Mouse (Mus musculus) layer of hippocampus, adult 9-11 months (tissue): ENCODE data around the gene AC153137.1.
A peak's percentile ranks its signal among the peaks of the same experiment; 100 is the strongest.
"Not testable (repeated sequence)": the region's sequence is repeated elsewhere in the genome, so short reads cannot be mapped to it uniquely, and the experiment has no call there.

Source experiments
- DNase-seq: peaks from one replicate; pipeline ENCODE4 v3.0.0; 2022

The AC153137.1 gene

DNA sequence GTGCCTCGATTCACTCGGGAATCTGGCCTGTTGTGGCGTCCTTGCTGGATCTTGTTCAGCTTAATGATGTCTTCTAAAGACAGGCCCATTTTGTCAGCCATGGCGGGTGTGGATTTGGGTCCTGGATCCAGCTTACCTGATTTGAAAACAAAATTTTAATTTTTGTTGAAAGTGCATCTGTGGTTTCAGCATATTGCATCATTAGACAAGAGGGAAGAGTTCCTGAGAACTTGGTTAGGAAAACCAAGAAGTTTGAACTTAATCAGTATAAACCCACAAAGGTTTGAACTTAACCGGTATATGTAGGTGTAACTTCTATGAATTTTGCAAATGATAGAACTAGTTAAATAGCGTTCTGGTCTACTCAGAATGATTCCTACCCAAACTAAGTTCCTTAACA lies at the start of gene AC153137.1:
Gene AC153137.1 (minus strand): TSS at position 101 of the 400 bp plus-strand sequence.
- not testable (repeated sequence) for DNase-seq

- no peak for DNase-seq
Measured at GRCm38 (mm10) chr1:31023173-31023572, 45.4 kb upstream of the AC153137.1 start.

- DNase-seq, result no peak
Measured at GRCm38 (mm10) chr1:31019283-31019682, 41.5 kb upstream of the AC153137.1 start.

GRCm38 (mm10) chr1:31017377-31017776 lies 39.6 kb upstream of the AC153137.1 start:
- DNase-seq, result no peak

- DNase-seq, result no peak
Measured at GRCm38 (mm10) chr1:31016068-31016467, 38.3 kb upstream of the AC153137.1 start.

GRCm38 (mm10) chr1:31015261-31015660 lies 37.5 kb upstream of the AC153137.1 start:
- no peak for DNase-seq

DNA sequence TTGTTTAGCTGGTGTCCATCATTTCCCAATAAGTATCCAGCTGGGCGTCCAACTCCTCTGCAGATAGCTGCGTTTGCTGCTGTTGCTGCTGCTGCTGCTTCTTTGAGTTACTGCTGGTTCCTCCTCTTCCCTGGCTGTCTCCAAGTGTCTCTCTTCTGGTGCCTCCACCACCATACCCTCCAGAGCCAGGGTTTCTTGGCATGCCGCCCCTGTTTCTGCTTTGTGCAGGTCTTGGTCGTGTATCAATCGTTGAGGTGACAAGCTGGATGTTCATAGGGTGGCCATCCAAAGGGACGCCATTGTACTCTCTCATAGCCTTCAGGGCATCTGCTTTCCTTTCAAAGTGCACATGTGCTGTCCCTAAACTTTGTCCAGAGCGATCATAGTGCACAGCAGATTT lies 529 bp downstream of the AC153137.1 start:
- DNase-seq, result not testable (repeated sequence)

DNA sequence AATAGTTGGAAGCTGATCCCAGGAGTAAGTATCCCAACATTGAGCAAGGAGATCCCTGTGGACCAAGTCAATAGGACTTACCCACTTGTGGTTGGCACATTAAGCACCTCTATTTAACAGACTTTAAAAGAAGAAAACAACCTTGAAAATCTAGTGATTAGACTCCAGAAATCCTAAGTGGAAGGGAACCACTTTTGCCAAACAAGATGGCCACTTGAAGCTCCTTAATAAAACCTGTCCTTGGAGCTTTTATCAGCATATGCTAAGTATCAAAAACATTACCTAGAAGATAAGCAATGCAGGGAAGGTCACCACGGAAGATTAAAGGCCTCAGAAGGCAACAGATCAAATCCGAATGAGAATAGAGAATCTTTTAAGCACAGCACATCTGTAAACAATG lies 26.0 kb downstream of the AC153137.1 start:
- DNase-seq, result no peak

DNA sequence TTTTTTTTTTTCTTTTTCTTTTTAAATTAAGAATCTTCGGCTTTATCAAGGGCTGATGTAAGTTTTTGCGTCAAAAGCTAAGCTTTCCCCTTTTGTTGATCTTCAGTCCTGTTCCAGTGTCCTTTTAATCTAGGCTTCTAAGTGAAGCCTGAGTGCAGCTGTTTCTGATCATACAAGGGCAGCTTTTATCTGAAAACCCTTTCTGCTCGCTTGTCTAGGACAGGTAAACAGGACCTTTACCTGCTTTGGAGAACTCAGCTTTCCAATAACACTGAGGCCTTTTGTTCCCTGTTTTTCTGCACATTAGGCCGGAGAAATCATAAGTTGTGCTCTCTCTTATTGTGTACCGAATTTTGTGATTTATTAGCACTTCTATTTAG lies 27.3 kb downstream of the AC153137.1 start:
- DNase-seq, result no peak

DNA sequence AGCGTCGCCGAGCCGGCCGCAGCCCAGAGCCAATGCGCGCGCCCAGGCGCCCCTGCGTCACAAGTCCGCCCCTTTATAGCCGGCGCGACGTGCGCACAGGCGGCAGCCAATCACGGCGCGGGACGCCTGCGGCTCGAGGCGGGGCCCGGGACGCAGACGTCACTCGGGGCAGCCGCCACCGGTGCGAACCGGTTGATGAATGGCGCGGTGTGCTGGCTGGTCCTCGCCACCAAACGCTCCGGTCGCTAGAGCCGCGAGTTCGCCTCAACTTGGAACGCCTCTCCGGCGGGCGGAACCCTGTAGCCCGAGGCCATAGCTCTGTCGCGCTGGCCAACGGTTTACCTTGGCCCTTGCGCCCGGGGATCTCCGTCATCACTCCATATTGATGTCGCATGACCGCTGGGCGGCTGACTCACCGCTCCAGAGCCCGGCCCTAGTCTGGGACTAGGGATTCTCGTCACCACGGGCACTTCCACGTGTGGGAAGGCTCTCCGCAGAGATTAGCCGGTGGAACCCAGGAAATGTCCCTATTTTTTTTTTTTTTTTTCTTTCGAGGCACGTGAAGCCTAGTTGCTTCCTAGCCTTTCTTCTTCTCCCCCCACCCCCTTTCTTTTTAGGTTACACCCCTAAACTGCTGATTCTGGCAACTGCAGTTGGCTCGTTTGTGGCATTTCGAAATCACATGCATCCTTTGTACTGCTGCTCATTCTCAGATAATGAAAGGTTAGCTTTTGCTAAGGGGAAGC lies 27.9 kb downstream of the AC153137.1 start:
- DNase-seq, result peak; percentile 97

DNA sequence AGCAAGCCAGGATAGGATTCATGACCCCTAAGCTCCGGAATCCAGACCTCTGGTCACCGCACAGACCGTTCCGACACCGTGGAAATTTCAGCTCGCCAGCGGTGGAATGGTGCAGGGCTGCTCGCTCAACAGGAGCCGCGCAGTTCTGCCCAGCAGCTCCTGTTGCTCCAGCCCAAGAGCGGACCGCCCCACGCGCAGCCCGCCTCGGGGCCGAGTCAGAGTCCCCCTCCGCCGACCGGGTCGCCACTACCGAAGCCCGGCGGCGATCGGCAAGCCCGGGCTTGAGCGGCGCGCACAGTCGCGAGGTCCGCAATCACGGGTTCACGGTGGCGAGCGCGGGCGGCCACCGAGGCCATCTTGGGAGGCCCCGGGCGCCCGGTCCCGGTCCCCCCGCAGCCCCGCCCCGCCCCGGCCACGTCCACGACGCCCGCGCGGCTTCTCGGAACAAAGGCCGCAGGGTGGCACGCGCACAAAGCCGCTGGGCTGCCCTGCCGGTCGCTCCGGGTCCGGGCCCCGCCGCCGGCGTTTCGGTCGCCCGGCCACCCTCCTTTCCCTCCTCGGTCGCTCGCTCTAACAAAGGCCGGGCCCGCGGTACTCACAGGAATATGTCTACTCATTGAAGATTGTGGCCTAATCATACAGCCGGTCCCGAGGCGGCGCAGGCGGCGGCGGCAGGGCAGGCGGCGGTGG lies 28.7 kb downstream of the AC153137.1 start:
- peak; percentile 32 for DNase-seq

GRCm38 (mm10) chr1:30948361-30948949 lies 29.3 kb downstream of the AC153137.1 start:
- DNase-seq, result peak; percentile 28

- no peak for DNase-seq
Measured at GRCm38 (mm10) chr1:30945136-30945535, 32.6 kb downstream of the AC153137.1 start.

DNA sequence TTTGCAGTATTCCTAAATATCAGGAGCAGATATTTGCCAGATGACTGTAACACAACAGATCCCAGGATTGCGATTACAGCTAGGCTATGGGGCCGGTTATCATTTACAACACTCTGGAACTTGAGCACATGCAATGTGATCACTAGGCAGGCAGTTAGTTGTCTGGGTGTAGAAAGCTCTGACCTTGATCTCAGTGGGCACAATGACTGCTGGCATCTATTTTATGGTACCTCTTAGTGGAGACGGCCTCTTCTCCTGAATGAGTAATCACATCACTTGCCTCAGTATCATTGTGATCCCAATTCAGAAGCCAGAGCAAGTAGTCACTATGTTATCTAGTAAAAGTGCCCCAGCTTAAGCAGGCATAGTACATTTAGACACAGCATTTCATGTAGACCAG lies 37.2 kb downstream of the AC153137.1 start:
- DNase-seq, result no peak

DNA sequence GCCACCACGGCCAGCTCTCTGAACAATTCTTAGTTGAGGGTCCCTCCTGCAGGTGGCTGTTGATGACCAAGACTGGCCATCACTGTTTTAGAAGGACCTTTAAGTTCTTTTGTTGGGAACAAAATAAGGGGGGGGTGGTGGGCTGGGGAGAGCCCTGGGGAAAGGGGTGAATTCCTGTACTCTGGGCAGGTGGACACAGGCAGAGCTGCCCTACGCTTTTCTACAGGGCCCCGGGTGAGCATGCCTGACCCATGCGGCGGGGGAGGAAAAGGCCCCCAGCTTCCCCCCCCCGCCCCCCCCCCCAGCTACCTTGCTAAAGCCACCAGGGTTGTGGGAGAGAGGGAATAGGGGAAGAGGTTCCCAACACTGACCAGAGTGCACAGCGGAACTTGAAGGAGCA lies 39.4 kb downstream of the AC153137.1 start:
- no peak for DNase-seq

DNA sequence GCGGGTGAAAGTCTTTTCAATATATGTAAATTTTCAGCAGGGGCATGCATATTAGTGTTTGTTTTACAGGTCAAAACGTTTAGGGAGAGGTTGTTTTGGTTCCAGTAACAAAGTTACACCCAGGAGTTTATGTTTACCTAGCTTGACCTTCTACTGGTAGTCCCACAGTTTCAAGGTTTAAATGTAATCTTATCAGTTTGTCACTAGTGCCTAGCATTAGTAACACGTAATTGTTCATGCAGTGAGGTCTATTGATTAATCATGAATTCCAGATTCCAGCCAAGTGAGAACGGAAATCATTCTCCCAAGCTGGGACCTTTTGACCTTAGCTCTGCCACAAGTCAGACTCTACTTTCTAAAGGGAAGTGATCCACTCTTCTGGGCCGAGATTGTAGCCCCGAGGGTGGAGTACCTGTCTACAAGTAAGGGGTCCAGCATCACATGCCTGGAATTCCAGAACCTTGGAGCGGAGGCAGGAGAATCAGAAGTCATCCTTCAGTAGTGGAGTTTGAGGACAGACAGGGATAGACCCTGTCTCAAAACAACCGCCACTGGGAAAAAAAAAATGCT lies 40.3 kb downstream of the AC153137.1 start:
- no peak for DNase-seq

GRCm38 (mm10) chr1:30936488-30936887 lies 41.3 kb downstream of the AC153137.1 start:
- no peak for DNase-seq

GRCm38 (mm10) chr1:30930823-30931222 lies 46.9 kb downstream of the AC153137.1 start:
- DNase-seq, result no peak

GRCm38 (mm10) chr1:30930194-30930593 lies 47.6 kb downstream of the AC153137.1 start:
- DNase-seq, result no peak
